Mouse (Mus musculus): ENCODE measurements at regions not wholly inside any gene's neighbourhood (a gene's known extent, or its start where the extent isn't known, plus 50 kb on each side); places are given as distances from the start of the nearest gene placed in this dataset.
"Not testable (repeated sequence)": the region's sequence is repeated elsewhere in the genome, so short reads cannot be mapped to it uniquely, and the experiment has no call there.

- DNase-seq: no peak
Observed at GRCm38 (mm10) chr2:147989616-147990015, 57.2 kb downstream of the Foxa2 start.

- DNase-seq: no peak
Observed at GRCm38 (mm10) chr2:147988586-147988985, 58.2 kb downstream of the Foxa2 start.

DNA sequence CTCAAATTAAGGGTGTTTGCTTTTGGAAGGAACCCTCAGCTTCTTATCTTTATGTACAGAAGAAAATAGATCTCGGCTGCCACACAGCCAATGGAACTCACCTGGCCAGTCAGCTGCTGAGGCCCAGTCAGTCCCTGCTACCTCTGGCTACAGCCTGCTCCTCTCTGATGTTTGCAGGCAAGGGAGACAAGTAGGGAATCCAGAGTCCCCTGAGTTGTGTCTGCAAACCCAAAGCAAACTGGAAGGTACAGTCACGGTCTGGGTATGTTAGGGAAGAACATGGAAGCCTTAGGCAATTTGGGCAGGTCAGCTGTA lies 61.6 kb downstream of the Foxa2 start:
- no peak for DNase-seq

DNA sequence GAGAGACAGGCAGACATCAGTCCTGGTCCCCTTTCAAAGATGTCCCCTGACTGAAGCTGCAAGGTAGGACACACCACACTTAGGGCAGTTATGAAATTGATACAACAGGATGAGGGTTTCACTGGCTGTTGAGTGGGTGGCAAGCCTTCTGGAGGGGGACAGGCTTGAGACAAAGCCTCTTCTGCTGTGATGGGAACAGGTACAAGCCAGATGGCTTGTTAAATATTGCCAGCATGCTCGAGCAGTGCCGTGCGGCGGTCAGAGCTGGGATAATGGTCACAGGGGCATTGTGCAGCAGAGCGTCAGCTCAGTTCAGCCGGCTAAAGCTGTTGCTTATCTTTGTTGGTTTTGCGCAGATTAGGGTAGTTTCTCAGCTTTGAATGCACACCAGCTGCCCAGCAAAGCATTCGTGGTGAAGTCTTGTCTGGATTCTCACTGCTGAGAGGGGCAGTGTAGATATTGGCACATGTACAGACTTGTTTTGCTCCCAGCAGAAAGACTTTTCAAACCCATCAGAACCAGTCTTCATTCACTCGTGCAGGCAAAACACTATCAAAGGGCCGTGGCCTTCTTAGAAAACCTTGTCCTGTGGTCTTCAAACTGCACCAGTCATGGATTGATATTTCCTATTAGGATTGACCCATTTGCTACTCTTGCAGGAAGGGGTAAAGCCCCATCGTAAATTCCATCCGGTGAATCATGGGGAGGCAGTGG lies 62.1 kb downstream of the Foxa2 start:
- peak; percentile 5 for DNase-seq

DNA sequence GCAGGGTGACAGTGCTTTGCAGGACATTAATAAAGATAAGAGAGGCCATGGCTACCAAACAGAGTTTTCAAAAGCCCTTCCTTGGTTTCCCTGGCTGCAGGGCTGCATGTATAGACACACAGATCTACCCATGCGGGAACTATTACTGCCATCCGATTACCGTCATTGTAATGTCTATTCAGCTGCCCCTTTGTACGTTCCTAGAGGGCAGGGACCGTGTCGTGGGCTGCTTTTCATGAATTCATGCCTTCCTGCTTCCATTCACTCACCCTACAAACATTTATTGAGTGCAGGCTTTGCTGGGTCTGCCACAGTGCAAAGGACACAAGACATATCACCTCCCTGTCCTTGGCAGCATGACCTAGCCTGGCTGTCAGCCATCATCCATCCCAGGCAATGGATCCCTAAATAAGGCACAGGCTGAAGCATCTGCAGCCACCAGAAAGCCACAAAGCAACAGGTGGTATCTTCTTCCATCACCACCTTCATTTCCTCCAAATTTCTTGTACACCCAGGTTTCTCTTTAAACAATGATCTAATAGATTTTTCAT lies 65.8 kb downstream of the Foxa2 start:
- DNase-seq: no peak

GRCm38 (mm10) chr2:147980408-147980807 lies 66.4 kb downstream of the Foxa2 start:
- no peak for DNase-seq

DNA sequence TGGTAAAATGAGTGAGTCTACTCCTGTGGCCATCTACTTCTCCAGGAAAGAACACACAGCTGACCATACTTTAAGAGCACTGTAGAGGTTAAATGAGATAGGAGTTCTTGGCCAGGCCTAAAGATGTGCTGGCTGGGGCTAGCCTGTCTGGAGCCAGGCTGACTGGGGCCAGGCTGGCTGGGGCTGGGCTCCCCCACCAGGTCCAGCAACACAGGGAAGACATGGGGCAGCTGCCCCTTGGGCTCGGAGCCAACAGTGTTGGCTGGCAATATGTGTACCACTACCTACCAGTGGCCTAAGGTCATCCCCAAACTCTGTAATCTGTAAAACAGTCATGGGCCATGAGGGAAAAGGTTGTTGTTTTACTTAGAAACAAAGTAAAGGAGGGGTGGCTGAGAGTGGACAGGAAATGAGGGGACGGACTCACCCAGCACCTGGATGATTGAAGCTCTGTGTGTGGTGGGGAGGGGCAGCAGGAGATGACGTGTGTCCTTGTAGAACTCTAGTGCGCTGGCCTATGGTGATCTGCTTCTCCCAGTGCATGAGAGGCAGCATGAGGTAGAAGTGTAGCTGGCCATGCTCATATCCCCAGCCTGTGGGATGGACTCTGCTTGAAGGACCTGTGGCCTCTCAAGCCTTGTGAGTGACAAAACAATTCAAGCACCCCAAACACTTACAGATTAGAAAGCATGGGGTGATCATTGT lies 67.0 kb downstream of the Foxa2 start:
- no peak for DNase-seq

GRCm38 (mm10) chr2:147979001-147979400 lies 67.8 kb downstream of the Foxa2 start:
- DNase-seq: no peak

DNA sequence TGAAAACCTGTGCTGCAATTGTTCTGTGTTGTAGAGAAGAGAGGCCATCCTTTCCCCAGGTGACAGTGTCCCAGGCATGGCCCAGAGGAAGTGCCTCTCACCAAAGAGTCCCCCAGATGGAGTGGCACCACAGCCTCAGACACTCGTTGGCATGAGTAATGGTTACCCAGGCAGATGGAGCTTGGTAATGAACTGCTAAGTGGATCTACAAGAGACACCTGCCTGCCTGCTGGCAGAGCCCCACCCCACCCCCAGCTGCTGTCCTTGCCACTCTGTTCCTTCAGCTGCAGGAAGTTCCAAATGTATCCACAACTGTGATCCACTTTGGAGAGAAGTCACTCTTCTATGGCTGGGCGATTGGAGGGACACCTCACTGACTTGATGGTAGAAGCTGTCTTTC lies 72.0 kb downstream of the Foxa2 start:
- no peak for DNase-seq

GRCm38 (mm10) chr2:147968671-147969070 lies 78.1 kb downstream of the Foxa2 start:
- no peak for DNase-seq

DNA sequence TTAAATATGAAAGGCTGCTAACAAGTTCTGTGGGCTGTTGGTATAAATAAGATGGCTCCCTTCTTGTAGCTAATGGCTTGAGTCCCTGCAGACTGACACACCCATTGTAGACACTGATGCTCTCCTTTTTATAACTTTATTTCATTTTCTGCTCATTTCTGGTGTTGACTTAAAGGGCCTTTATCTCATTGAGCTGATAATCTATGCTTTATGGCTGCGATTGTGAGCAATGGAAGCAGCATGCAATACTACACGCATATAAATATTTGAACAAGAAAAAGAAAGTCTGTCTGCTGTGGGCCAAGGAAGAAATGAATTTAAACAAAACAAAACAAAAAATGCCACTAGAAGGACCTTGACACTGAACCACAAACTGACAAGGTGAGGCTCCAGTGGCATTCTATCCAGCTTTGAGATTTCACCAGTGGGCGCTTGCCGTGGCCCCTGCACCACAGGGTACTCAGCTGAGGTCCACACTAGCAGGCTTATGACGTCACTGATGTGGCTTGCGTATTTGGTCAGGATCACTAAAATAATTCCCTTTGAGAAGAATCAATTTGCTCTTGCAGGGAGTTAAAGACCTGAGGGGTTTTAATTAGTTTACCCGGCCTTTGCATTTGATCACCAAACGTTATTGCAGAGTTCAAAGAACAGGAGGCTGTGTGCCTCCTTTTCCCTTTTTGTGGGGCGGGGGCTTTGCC lies 78.8 kb downstream of the Foxa2 start:
- no peak for DNase-seq

DNA sequence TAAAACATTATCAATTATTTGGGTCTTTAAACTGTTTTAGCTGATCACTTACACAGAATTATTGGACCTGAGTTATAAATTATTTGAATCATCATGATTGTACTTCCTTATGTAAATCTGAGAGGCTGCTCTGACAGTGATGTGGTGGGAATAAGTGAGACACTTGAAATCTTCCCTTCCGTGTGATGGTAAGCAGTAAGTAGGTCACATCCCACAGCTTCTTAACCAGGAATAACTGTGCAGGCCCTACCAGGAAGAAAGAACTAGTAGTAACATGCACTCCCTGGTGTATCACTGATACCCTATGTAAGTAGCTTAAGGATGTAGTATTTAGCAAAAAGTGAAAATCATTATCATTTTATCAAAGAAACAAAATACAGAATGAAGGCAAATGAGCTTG lies 83.5 kb downstream of the Foxa2 start:
- DNase-seq: not testable (repeated sequence)

- no peak for DNase-seq
Observed at GRCm38 (mm10) chr2:147961633-147962032, 85.1 kb downstream of the Foxa2 start.

GRCm38 (mm10) chr2:147954183-147954582 lies 92.6 kb downstream of the Foxa2 start:
- DNase-seq: no peak

- DNase-seq: no peak
Observed at GRCm38 (mm10) chr2:147951233-147951632, 95.5 kb downstream of the Foxa2 start.

DNA sequence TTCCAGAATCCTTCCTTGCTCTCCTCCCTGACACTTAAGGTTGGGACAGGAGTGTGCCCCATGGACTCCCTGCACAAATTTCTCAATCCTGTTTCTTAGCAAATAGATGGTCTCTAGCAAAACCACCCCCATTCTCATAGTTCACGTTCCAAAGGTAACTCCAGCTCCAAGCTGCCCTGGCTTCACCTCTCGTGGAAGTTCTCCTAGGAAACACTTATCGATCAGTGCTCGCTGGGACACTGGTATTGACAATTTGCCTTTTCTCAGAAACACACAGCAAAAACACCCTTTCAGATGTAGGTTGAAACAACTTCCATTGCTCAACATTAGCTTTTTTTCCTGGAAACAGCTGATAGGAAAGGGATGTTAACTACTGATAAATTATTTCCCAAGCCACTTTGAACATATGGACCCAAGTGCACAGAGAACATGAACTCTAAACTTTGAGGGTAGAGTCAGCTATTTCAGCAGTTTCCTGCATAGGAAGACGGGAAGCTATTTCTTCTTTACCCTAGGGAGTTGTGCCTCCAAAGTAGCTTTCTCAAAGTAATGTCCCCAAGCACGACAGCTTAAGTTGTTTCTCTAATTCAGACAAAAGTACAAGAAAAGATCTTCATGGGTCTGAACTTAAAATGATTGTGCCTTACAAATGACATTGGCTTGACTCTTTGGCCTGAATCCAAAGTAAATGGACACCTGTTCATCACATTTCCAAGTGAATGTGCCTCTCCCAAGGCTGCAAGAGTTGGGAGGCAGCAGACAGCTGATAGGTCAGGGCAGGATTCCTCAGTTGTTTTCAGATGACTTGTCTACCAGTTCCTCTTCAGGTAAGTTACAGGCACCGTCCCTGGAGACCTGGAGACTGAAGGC lies 102.4 kb downstream of the Foxa2 start:
- no peak for DNase-seq

DNA sequence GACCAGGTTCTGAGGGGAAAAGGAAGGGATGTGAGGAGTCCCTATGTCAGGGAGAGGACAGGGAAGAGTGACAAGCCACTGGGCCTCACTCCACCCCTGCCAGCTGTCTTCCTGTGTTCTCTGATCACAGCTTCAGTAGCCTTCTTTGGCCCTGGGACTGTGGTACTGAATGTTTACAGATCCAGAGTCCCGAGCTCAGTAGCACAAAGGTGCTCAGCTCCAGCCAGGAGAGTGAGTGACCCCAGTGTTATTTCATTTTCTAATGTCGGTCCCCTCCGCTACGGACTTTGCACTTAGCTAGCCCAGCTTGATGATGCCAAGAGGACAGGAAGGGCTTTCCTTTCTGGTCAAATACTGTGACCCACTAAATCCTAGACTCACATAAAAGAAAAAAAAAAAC lies 104.2 kb downstream of the Foxa2 start:
- no peak for DNase-seq

DNA sequence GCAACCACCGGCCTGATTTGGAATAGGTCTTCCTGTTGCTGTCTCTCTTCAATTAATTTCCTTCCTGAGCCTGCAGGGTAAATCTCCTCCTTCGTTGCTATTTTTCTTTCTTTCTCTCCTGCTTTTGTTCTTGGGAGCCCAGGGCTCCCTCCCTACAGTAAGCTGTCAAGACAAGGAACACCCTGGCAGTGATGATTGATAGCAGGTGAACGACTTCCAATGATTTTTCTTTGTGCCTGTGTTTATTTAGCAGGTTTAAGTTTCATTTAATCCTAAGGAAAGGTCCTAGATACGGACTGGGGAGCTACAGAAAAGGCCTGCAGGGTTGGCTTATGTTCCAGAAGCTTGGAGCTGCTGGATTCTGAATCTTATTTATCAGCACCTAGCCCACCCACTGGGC lies 105.5 kb downstream of the Foxa2 start:
- DNase-seq: no peak

GRCm38 (mm10) chr2:147932494-147932893 lies 114.3 kb downstream of the Foxa2 start:
- DNase-seq: no peak

DNA sequence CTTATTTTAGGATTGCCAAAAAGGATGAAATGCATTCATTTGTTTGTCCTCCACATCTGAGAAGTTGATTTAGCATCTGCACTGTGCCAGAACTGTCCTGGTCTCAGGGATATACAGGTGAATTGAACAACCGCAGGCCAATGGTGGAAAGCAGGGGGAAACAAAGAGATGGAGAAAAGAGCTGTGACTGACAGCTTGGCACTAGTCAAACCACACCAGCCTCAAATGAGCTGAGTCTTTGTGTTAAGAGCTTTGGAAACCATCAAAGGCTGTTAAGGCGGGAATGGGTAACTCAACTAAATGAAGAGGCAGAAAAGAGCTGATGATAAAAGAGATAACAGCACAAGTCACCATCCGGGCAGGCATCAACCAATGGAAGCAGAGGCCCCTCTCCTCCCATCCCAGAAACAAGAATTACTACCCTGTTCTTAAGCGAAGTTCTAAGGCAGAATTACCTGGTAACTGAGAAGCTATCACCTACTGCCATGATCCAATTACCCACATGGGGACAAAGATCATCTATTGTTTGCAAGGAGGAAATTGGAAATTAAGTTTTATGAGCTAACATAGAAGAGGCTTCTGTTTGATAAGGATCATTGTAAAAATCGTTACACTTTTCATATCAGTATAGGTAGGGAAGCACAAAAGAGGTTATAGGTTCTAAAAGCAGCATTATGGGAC lies 117.6 kb downstream of the Foxa2 start:
- no peak for DNase-seq

DNA sequence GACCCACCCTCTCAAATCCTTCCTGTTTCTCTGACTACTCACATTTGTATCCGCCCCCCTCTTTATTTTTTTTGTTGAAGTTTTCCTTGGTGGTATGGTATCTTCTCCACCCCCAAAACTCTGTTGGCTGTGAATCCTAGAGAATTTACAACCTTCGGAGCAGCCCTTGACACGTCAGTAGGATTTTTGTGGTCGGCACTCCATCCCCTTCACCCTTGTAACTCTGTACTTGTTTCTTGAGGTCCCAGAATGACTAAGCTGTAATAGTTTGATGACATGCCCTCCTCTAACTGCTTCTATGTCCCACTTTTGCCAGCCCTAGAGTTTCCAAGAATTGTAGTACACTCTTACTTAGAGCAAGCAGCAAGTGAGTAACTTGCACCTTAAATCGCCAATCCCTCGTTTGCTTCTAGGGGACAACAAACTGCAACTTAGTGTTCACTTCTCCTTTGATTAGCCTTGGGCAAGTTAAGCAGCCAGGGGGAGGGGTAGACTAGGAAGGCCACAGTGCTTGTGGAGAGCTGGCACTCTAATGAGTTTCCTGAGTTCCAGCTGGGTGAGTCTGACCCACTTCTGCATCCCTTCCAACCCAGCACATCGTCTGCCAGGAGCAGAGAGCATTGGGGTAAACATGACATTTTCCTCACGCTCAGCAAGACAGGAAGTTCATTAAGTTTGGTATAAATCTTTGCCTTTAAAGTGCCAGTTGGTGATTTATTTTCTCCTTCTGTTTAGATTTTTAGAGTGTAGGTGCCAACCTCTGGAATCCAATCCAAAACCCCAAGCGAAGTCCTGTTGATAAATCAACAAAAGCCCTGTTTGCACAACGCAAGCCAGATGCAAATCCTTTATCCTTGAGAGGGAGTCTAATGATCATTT lies 118.7 kb downstream of the Foxa2 start:
- peak; percentile 17 for DNase-seq
